Mouse (Mus musculus) right cerebral cortex, adult 2 months (tissue): ENCODE data around the gene Snx9.

Source experiments
- DNase-seq, 2 experiments: peaks; one replicate each; pipeline ENCODE4 v3.0.0; 2021 to 2022; ENCODE audit warnings: low spot score in 2 of 2

The Snx9 gene

GRCm38 (mm10) chr17:5806823-5807222 lies 34.3 kb upstream of the Snx9 start:
- no peak for DNase-seq

- DNase-seq: no peak
Observed at GRCm38 (mm10) chr17:5807847-5808386, 33.2 kb upstream of the Snx9 start.

- DNase-seq: peak; percentile 23 to 33
Observed at GRCm38 (mm10) chr17:5813863-5814640, 27.1 kb upstream of the Snx9 start.

GRCm38 (mm10) chr17:5814641-5814920 lies 26.5 kb upstream of the Snx9 start:
- DNase-seq: no peak

GRCm38 (mm10) chr17:5817871-5818270 lies 23.3 kb upstream of the Snx9 start:
- no peak for DNase-seq

GRCm38 (mm10) chr17:5819105-5819504 lies 22.0 kb upstream of the Snx9 start:
- DNase-seq: no peak

GRCm38 (mm10) chr17:5819799-5820201 lies 21.3 kb upstream of the Snx9 start:
- DNase-seq: no peak

- DNase-seq: peak in 1 of 2 experiments; percentile 29
Observed at GRCm38 (mm10) chr17:5822541-5822940, 18.6 kb upstream of the Snx9 start.

- DNase-seq: no peak
Observed at GRCm38 (mm10) chr17:5823032-5823431, 18.1 kb upstream of the Snx9 start.

- no peak for DNase-seq
Observed at GRCm38 (mm10) chr17:5827836-5828582, 13.1 kb upstream of the Snx9 start.

- no peak for DNase-seq
Observed at GRCm38 (mm10) chr17:5828583-5828836, 12.6 kb upstream of the Snx9 start.

GRCm38 (mm10) chr17:5828944-5829343 lies 12.2 kb upstream of the Snx9 start:
- no peak for DNase-seq

GRCm38 (mm10) chr17:5829930-5830329 lies 11.2 kb upstream of the Snx9 start:
- no peak for DNase-seq

GRCm38 (mm10) chr17:5830382-5830781 lies 10.7 kb upstream of the Snx9 start:
- no peak for DNase-seq

- DNase-seq: no peak
Observed at GRCm38 (mm10) chr17:5830832-5831231, 10.3 kb upstream of the Snx9 start.

GRCm38 (mm10) chr17:5831257-5831806 lies 9.8 kb upstream of the Snx9 start:
- DNase-seq: no peak

- no peak for DNase-seq
Observed at GRCm38 (mm10) chr17:5834166-5834565, 7.0 kb upstream of the Snx9 start.

GRCm38 (mm10) chr17:5834798-5835328 lies 6.3 kb upstream of the Snx9 start:
- no peak for DNase-seq

- DNase-seq: no peak
Observed at GRCm38 (mm10) chr17:5839549-5840240, 1.4 kb upstream of the Snx9 start.

GRCm38 (mm10) chr17:5840550-5841127 lies 490 bp upstream of the Snx9 start:
- DNase-seq: peak in 1 of 2 experiments; percentile 29

GRCm38 (mm10) chr17:5841943-5842273 lies 779 bp downstream of the Snx9 start:
- DNase-seq: no peak
